25 mouse cellular contexts compared by ENCODE assay signal in genomic region chr9:15067995-15068685, GRCm38 (mm10). TPM values are rescaled to one million over a fixed set of nuclear protein-coding genes. Genes with fewer than 3 reads are reported as not detected.
A peak's percentile ranks its signal among the peaks of the same experiment; 100 is the strongest.
DNase-seq lines count a peak whose midpoint lies in the region; ATAC-seq and TF ChIP-seq lines count a peak whose summit lies in the region.
"Had no signal": no experiment of that assay in that cellular context is flagged by ENCODE, and none has a peak within 500 bp of the region (broad histone marks: within the 10 kb centered on the region; RNA-seq: fewer than 3 reads in every experiment).

No protein-coding gene starts in this region.

- no peak for TF ChIP-seq CTCF in lung, adult 2 months (IDR thresholded peaks at IDR 0.05; ENCODE audit: insufficient read depth, low read length)

- no peaks in the 10 kb centered on the region for H3K27me3 ChIP-seq in lung, embryonic 15.5 days
- H3K27me3 ChIP-seq: embryonic facial prominence, embryonic 13.5 days; forebrain, embryonic 12.5 days; forebrain, embryonic 15.5 days; hindbrain, embryonic 12.5 days; hindbrain, embryonic 15.5 days had no signal

- H3K4me2 ChIP-seq in lung, embryonic 15.5 days: no peak overlapping the region
- H3K4me2 ChIP-seq: embryonic facial prominence, embryonic 13.5 days; forebrain, embryonic 12.5 days; forebrain, embryonic 15.5 days; heart, embryonic 11.5 days; hindbrain, embryonic 12.5 days; hindbrain, embryonic 15.5 days had no signal

- H3K9me3 ChIP-seq in lung, embryonic 15.5 days: no peaks in the 10 kb centered on the region
- H3K9me3 ChIP-seq: embryonic facial prominence, embryonic 10.5 days; embryonic facial prominence, embryonic 13.5 days; forebrain, embryonic 12.5 days; forebrain, embryonic 15.5 days; hindbrain, embryonic 12.5 days; hindbrain, embryonic 15.5 days had no signal

- 60% methylated on average over 7 of the region's 7 CpGs for WGBS in lung, embryonic 15.5 days
- 70% methylated on average over 7 of the region's 7 CpGs for WGBS in lung, adult 2 months

- no peaks in the 10 kb centered on the region for H3K36me3 ChIP-seq in lung, embryonic 15.5 days
- H3K36me3 ChIP-seq: embryonic facial prominence, embryonic 10.5 days; embryonic facial prominence, embryonic 13.5 days; forebrain, embryonic 12.5 days; forebrain, embryonic 15.5 days; hindbrain, embryonic 12.5 days; hindbrain, embryonic 15.5 days had no signal

- no peak for DNase-seq in frontal cortex, postnatal 14 days (ENCODE audit: low spot score in 2 of 2)
- DNase-seq in lung, adult 2 months: no peak
- peak; percentile 7 to 20 for DNase-seq in right cerebral cortex, adult 2 months (ENCODE audit: low spot score in 2 of 2)
- DNase-seq in right cerebral cortex, adult 18-20 months: no peak
- DNase-seq in thymus, postnatal 0 days (ENCODE audit: low spot score): no peak
- no peak for DNase-seq in embryo, embryonic 10.5 days (ENCODE audit: low spot score)
- DNase-seq: cerebellum, adult 11 months; cerebellum, adult 2 months; cerebellum, adult 9-11 months; cerebellum, postnatal 25 days; gastrocnemius, adult 2 months; gastrocnemius, postnatal 14 days; heart, adult 11 months had no signal

- no peak for TF ChIP-seq POLR2A in lung, adult 2 months (IDR thresholded peaks at IDR 0.05; ENCODE audit: borderline replicate concordance, extremely low read depth, low read depth, low read length)

- H3K4me1 ChIP-seq in lung, embryonic 15.5 days: no peaks in the 10 kb centered on the region; the same call in 1 of the 2 replicates
- no peaks in the 10 kb centered on the region for H3K4me1 ChIP-seq in lung, adult 2 months (ENCODE audit: control insufficient read depth, insufficient read depth, low read length)
- H3K4me1 ChIP-seq: embryonic facial prominence, embryonic 13.5 days; forebrain, embryonic 15.5 days; hindbrain, embryonic 12.5 days; hindbrain, embryonic 15.5 days had no signal

- H3K4me3 ChIP-seq in lung, embryonic 15.5 days: no peak overlapping the region
- no peak overlapping the region for H3K4me3 ChIP-seq in lung, adult 2 months (replicated peaks; ENCODE audit: extremely low read depth, low read depth, low read length)
- H3K4me3 ChIP-seq: embryonic facial prominence, embryonic 10.5 days; embryonic facial prominence, embryonic 13.5 days; erythroblast, embryonic 14.5 days; forebrain, embryonic 12.5 days; forebrain, embryonic 15.5 days; gastrocnemius, adult 2 months; hindbrain, embryonic 12.5 days; hindbrain, embryonic 15.5 days had no signal

- ATAC-seq in frontal cortex, adult (ENCODE audit: low TSS enrichment): 0 out of 2 replicates have a peak, but pooled peaks have one; percentile 25
- ATAC-seq in lung, embryonic 15.5 days (ENCODE audit: borderline replicate concordance, extremely low read depth, low FRiP score, low TSS enrichment): peak; percentile 53; the same call in 1 of the 2 replicates
- ATAC-seq: forebrain, embryonic 15.5 days had no signal

- H3K9ac ChIP-seq in lung, embryonic 15.5 days: no peak overlapping the region
- H3K9ac ChIP-seq: embryonic facial prominence, embryonic 13.5 days; forebrain, embryonic 12.5 days; forebrain, embryonic 15.5 days; hindbrain, embryonic 12.5 days; hindbrain, embryonic 15.5 days had no signal

- no peak overlapping the region for H3K27ac ChIP-seq in lung, embryonic 15.5 days
- H3K27ac ChIP-seq: embryonic facial prominence, embryonic 10.5 days; embryonic facial prominence, embryonic 13.5 days; forebrain, embryonic 12.5 days; forebrain, embryonic 15.5 days; gastrocnemius, adult 2 months; hindbrain, embryonic 12.5 days; hindbrain, embryonic 15.5 days had no signal

RNA-seq across cellular contexts. Expression of gene Panx1, which starts 22.9 kb away (rescaled TPM):
- 31.7 and 38.6 TPM in 2 replicates for polyA plus RNA-seq in lung, embryonic 15.5 days (2015; fragmentation: Nextera tagmentation; extraction: Ambion mirVana)
- 17.0 and 21.9 TPM in 2 replicates for polyA plus RNA-seq in lung, adult 2 months (2012; rRNA removed)
- 76.0 and 78.1 TPM in 2 replicates for polyA plus RNA-seq in thymus, postnatal 0 days (2015; fragmentation: Nextera tagmentation; extraction: Ambion mirVana)

RNA-seq across cellular contexts. Expression of gene Hephl1, which starts 43.8 kb away (rescaled TPM):
- not detected in 2 replicates for polyA plus RNA-seq in lung, embryonic 15.5 days (2015; fragmentation: Nextera tagmentation; extraction: Ambion mirVana)
- polyA plus RNA-seq in lung, adult 2 months (2012; rRNA removed): 0.03 and 0.36 TPM in 2 replicates
- 0.03 TPM in 1 of 2 replicates, not detected in the other for polyA plus RNA-seq in thymus, postnatal 0 days (2015; fragmentation: Nextera tagmentation; extraction: Ambion mirVana)
- polyA plus RNA-seq: cerebellum, adult 2 months; embryonic facial prominence, embryonic 10.5 days; erythroblast, embryonic 14.5 days; forebrain, embryonic 12.5 days; forebrain, embryonic 15.5 days; heart, embryonic 11.5 days; heart, embryonic 14.5 days; hindbrain, embryonic 12.5 days; hindbrain, embryonic 15.5 days; Patski had no signal

Comparison
In these comparisons a context has a peak if more than half of its experiments do, and no peak if none do; other contexts are left out.
1. DNase-seq: peak in right cerebral cortex, adult 2 months (2 of 2); none in frontal cortex, postnatal 14 days (0 of 2), lung, adult 2 months (single experiment), right cerebral cortex, adult 18-20 months (single experiment), thymus, postnatal 0 days (single experiment) and embryo, embryonic 10.5 days (single experiment).